Mouse (Mus musculus) lung, postnatal 4 days (tissue): ENCODE measurements around the gene Ccer1.
"Not testable (repeated sequence)": the region's sequence is repeated elsewhere in the genome, so short reads cannot be mapped to it uniquely, and the experiment has no call there.

Experiments used
- DNase-seq, 2 experiments: peaks; one replicate each; pipeline ENCODE4 v3.0.0; 2021

The Ccer1 gene

DNA sequence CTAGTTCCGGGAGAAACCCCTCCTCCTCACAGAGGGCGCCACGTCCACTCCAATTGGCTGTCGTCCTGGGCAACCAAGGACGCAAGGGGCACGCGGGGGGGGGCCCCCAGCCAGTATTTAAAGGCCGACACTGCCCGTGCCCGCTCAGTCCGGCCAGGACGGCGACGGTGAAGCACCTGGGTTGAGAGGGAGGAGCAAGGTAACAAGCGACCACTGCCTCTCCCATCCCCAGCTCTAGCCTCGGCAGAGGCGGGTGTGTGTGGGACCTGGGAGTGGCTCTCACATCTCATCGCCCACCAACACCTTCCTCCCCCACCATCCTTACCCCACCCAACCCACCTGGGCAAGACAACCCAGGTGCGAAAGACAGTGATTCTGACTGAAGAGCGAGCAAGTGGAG is at the start of gene Ccer1:
TSS of gene Ccer1 (plus strand) at position 147 of the 400 bp plus-strand sequence.
- peak in 1 of 2 experiments; percentile 21 for DNase-seq

DNA sequence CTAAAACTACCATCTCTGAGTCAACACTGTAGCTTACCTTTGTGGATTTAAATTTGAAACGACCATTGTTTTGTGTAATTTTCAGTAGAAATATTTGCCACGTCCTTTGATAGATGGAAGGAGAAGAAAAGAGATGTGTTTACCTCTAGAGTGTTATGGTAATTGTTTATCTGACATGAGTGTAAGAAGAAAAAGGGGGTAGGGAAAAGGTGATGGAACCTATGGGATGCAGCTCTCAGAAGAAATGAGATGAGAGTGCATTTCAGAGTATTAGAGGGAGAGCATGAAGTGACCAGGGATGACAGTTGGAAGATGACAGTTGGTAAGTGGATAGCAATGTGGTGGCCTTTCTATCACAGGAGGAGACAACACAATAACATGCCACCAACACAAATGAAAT is 49.1 kb upstream of the Ccer1 start, which contains the start of gene Epyc:
TSS of gene Epyc (plus strand) at position 301 of the 400 bp plus-strand sequence.
- no peak for DNase-seq

DNA sequence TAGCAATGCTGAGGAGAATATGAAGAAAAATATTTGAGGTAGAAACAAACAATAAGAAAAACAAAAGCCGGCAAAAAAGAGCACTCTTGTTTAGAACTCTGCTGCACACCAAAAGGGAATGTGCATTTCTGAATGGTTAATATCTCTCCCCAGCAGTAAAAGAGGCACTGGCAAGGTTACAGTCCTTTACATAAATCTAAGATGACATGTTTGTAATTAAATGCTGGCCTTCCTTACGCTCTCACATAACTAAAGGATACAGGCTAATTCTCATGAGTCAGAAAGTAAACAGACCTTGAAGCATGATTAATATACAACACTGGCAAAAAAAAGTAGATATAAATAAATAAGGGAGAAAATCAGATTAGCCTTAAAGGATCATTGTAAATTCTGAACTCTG is 42.5 kb upstream of the Ccer1 start:
- DNase-seq, result no peak

DNA sequence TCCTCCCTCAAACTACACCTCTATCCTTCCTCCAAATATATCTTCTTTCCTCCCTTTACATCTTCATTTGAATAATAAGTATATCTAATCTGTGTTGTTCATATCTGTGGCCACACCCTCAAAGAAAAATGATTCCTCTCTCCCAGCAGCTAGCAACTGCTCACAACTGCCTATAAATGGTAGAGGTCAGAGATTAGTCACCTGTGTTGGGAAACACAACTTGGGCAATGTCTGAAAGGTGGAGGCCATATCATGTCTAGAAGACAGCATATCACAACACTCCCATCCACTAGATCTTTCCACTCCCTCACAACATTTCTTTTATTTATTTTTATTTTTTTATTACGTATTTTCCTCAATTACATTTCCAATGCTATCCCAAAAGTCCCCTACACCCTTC is 33.4 kb upstream of the Ccer1 start:
- DNase-seq, result no peak

DNA sequence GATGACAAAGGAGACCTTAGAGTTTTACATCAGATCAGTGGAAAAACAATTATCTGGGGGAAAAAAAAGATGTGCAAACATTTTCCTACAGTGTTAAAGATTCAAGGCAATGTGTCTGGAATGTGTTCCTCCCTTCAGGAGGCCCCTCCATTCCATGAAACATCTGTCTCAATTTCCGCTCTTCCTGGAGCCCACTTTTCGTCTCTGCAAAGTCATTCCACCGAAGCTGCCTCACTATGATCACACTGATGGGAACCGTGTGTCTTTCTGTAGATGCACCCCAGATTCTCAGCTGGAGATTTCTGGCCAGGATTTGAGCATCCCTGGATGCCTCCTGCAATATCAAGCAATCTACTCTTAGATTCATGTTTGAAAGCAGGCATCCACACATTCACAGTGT is 24.2 kb upstream of the Ccer1 start:
- no peak for DNase-seq

DNA sequence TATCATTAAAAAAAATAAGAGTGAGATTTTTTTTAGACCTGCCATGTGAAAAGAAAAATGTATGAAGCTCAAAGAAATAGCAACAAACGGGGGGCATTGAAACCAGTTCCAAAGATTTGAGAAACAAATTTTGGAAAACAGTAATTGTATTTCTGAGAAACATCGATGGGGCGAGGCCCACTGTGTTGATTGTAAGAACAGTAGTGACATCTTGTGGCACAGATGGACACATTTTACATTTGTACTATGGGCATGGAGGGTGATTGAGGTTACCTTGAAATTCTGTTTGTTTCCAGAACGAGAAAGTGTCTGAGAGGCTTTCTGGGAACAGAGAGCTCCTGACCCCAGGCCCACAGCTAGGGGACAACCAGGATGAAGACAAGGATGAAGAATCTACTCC is 22.7 kb upstream of the Ccer1 start:
- peak in 1 of 2 experiments; percentile 8 for DNase-seq

DNA sequence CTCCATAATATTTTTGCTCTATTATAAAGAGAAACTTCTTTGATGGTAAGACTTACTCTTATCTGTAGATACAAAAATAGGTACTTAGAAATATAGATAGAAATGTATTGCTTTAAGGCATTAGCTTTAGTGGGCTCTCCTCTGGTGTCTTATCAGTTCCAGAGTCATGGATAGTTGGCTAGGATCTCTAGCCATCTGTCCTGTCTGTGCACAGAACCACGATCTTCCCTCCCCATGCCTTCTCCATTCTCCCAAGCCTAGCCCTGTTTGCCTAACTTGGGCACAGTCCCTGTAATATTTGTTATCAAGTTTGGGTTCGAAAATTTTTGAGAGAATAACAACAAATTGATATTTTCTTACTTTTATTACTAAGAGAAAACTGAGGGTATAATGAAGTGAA is 19.6 kb upstream of the Ccer1 start:
- DNase-seq, result no peak

DNA sequence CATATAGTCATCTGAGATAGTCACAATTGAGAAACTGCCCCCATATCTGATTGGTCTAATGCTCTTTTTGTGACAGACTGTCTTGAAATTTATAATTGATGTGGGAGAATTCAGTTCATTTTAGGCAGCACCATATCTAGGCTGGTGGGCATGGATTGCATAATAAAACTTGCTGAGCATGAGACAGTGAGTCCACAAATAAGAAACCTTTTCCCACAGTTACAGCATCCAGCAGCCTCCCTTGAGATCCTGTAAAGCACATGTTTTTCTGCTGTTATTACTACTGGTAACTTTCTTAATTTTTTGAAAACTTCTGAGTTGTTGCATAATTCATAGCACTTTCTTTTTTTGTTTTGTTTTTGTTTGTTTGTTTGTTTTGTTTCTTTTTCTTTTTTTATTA is 9.9 kb upstream of the Ccer1 start:
- DNase-seq, result no peak

DNA sequence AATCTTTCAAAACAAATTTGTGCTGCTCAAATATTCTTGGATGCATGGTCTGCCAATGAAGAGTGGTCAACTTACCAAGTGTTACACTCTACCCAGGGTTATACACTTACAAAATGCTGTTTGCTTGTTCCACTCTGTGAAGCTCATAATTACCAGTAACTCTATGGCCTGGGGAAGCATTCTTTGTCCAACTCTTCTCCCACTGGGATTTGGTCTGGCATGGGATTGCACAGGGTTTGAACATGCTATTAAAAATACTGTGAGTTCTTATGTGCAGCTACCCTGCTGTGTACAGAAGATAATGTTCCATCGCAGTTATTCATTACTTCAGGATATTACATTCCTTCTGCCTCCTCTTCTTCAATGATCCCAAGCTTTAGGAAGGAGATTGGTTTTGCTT is 5.7 kb upstream of the Ccer1 start:
- no peak for DNase-seq

DNA sequence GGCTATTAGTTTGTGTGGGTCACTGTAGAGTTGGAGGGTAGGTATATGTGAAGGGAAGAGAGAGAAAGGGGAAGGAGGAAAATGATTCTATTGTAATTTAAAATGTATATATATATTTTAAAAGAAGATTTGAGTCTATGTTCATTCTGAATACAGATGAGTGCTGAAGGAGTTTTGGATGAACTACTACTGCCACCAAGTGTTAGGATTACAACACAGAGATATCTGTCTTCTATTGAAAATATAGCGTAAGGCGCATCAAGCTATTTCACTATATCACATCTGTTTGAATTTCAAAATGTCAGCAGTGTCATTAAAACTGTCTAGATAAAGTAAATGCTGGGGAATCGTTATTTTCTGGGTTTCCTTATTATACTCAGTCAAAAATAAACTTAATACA is 3.4 kb upstream of the Ccer1 start:
- DNase-seq, result no peak

DNA sequence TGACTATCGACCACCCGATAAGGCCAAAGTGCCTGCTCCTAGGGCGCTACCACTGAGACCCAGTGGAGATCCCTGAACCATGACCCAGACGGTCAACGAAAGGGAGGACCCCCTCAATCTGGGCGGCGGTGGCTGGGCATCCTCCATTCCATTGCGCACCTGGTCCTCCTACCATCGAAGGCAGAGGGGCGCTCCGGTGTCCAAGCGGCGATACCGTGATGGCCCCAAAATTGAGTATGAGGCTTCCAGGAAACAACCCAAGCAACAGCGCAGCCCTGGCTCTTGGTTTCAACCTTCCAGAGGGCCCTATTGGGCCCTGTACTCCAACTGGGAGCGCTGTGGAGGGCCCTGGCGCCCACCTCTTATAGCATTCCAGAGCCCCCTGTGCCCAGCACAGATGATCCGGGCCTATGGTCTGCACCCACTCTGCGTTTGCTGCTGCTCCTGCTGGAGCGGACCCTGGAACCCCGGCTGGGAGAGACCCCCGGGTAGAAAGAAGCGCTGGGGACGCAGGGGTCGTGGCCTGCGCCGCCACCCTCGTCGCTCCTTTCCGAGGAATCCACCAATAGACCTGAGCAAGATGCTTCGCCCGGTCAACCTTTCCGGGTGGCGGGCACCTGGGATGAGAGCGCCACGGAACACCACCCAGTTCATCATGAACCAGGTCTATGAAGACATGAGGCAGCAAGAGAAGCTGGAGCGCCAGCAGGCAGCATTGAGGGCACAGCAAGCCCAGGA is 708 bp downstream of the Ccer1 start:
- peak in 1 of 2 experiments; percentile 19 for DNase-seq

DNA sequence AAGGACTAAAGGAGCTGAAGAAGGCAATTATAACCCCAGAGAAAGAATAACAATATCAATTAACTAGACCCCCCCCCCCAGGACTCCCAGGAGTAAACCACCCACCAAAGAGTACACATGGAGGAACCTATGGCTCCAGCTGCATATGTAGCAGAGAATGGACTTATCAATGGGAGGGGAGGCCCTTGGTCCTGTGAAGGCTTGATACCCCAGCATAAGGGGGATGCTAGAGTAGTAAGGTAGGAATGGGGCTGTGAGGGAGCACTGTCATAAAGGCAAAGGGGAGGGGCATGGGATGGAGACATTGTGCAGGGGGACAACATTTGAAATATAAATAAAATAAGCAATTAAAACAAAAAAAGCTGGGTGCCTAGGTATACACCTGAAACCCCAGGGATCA is 9.5 kb downstream of the Ccer1 start:
- DNase-seq, result no peak

DNA sequence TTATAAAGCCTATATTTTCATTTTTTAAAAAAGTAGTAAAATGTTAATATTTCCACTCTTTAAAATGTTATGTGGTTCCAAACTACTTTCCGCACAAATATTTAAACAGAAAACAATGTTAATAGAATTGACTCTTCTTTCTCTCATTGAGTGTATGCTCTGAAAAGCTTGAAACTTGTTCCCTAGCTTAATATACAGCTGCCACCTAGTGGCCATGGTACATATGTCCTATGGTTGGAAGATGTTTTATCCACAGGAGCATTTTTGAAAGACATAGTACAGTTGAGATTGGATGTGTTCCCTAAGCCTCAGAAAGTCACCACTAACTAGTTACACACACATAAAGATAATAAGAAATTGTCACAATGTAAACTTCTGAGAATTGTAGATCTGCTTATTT is 11.7 kb downstream of the Ccer1 start:
- peak in 1 of 2 experiments; percentile 28 for DNase-seq

DNA sequence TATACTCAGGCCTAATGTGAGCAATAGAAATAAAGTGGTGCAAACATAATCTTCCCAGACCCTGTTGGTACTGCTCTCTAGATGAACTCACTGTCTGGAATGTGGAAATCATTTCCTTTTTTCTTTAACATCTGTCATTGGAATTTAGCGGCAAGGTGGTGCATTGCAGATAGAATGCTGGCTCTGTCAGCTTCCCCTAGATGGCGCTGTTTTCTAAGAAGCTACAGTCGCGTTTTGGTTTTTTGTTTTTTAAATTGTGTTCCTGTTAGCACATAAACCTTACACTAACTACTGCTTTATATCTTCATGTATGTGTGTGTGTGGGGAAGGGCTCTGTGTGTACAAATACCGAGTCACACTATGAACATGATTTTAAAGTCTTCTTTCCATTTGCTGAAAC is 19.8 kb downstream of the Ccer1 start:
- DNase-seq, result peak in 1 of 2 experiments; percentile 34

DNA sequence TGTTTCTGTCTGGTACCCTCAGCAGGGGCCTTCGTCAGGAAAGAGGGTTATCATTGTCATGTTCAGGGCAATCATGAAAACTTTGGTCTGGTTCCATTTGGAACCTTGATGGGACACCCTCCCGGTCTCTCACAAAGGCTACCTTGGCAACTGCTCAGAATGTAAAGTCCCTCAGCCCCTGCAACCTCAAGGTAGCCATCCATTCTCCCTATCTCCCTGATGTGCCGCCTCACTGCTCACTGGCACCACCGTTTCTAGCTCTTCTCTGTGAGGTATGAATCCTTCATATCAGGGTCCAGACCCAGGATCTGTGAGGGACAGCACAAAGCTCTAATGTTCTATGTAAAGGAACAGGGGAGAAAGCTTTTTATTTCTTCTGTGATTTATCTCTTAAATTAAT is 21.7 kb downstream of the Ccer1 start:
- no peak for DNase-seq

DNA sequence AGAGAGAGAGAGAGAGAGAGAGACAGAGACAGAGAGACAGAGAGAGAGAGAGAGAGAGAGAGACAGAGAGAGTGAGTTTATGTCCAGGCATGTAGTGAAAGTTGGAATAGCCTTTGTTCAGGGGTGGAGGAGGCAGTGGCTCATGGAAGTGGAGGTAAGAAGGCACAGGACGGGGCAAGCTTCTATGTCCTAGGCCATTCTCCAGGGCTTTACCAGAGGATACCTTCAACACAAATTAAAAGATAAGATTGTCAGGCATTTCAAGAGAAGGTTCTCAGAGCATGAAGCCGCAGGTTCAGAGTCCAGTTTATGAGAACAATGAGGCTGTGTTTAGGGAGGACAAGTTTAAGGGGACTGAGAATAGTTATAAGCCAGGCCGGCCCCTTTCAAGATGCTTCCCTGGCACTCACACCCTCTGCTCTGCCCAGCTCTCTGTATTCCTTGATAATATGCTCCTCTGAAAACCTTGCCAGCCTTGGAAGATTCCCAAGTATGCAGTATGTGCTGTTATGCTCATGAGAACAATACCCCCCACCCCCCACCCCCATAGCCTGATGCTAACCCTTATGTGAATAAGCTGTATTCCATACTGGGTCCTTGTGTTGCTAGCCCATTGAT is 22.5 kb downstream of the Ccer1 start:
- no peak for DNase-seq

DNA sequence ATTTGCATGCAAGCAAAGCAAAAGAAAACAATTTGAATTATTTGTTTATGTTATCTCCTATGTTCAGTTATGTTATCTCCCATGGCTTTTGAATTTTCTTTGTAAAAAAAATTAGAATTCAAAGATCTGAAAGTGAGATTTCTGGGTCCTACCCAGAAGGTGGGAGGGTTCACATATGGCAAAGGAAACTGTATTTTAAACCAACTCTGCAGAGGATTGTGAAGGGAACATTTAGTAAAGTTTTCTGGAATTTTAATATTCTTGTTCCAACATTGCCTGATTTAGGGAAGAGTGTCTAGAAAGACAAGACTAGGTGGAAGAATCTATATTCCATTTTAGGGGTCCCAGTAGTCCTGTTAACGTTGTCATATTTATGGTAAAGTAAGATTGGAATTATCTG is 24.4 kb downstream of the Ccer1 start:
- no peak for DNase-seq

DNA sequence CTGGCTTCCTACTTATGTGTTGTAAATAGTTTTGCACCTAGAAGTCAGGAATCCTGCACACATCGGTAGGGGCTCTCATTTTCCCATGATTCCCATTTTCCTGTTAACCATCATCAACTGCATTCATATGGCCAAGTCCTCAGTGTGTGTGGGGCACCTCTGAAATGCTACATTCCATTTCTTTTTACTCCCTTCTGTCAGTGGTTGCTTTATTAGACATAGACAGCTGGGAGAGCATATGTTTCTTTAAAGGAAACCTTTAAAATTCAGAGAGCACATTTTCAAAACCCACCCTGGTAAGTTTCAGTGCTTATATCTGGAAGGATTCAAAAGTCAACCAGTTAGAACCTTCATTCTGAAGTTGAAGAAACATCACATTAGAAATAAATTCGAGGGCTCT is 25.2 kb downstream of the Ccer1 start:
- DNase-seq, result no peak

DNA sequence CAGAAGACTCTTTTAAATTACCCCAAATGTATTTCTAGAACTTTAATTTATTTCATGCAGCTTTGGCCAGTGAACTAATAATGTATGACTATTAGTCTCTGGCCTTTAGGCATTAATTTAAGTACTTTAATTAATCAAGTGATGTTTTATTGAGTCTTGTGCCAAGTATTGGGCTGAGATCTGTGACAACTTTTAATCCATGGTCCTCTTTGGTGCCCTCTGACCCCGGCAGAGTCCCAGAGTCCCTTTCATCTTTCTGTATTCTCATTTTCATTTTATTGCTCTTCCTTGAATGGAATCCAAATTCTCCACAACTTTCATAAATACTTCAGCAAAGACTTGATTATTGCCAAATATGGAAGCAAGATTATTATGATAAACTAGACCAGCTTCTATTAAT is 27.8 kb downstream of the Ccer1 start:
- no peak for DNase-seq

DNA sequence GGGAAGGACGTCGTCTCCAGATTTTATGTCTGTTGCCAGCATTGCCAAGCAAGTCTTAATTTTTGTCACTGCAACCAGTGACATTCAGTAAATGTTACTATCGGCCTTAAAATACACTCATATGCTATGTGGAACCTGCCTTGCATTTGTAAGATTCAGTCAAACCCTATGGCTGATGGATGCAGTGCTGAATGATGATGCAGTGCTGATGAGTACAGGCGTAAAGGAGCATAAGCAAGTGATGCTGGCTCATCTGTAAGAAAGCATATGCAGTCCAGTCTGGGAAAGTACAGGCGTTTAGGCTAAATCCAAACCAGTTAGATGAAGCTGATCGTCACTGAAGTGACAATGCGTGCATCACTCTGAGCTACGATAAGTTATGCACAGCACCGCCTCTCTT is 29.9 kb downstream of the Ccer1 start:
- no peak for DNase-seq

DNA sequence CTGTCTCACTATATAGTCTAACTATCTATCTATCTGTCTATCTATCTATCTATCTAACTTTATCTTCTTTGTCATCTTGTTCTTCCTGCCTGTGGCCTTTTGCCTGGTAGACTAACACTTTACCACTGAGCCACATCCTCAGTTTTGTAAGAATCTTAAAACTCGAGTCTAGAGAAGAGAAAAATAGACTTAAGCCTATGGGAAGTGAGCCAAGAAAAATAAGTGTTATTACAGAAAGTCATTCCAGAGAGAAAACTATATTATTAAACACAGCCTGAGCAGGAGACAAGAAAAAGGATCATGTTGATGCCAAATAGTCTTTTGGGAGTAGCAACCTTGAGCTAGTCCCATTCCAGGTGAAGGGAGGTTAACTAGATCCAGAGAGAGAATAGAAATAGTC is 33.1 kb downstream of the Ccer1 start:
- no peak for DNase-seq

DNA sequence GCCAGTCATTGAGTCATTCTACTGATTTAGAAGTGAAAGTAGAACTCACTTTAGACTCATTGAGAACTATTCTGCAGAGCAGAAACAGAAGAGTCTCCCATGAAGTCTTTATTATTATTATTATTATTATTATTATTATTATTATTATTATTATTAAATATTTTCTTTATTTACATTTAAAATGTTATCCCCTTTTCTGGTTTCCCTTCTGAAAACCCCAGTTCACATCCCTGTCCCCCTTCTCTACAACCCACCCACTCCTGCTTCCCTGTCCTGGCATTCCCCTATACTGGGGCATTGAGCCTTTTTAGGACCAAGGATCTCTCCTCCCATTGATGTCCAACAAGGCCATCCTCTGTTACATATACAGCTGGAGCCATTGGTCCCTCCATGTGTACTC is 33.8 kb downstream of the Ccer1 start, which contains the start of gene C030005K15Rik:
TSS of gene C030005K15Rik (minus strand) at position 101 of the 400 bp plus-strand sequence.
- DNase-seq, result not testable (repeated sequence)
